28 mouse cellular contexts compared by ENCODE assay signal in the genomic region with DNA sequence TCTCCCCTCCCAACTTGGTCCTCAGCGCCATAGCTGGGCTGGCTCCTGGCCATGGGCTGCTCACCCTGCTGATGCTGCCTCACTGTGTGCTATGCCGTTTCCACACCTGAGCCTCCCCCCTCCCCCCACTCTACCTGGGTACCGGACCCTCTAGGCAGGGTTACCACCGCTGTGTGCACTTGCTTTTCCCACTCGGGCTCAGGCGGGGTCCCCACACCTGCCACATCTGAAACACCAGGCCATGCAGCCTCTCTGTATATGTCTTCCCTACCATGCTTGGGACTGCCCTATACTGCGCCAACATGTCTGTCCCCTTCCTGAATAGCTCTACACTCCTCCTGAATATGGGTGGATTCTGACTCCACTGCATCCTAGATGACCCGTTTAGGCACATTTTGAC.
DNase-seq lines count a peak whose midpoint lies in the region; ATAC-seq and TF ChIP-seq lines count a peak whose summit lies in the region.
"Had no signal": no experiment of that assay in that cellular context is flagged by ENCODE, and none has a peak within 500 bp of the region (broad histone marks: within the 10 kb centered on the region; RNA-seq: fewer than 3 reads in every experiment).

No protein-coding gene starts in this region.

- H3K27me3 ChIP-seq in forebrain, embryonic 10.5 days (ENCODE audit: poor library complexity, severe bottlenecking), result no peaks in the 10 kb centered on the region
- no peaks in the 10 kb centered on the region for H3K27me3 ChIP-seq in forebrain, embryonic 11.5 days (ENCODE audit: control insufficient read depth, insufficient read depth, low read length)
- peaks cover 4% of the 10 kb centered on the region for H3K27me3 ChIP-seq in megakaryocyte, embryonic 14.5 days (replicated peaks)
- H3K27me3 ChIP-seq in thymus, adult 2 months (ENCODE audit: control insufficient read depth, insufficient read depth, low read length), result no peaks in the 10 kb centered on the region
- H3K27me3 ChIP-seq: heart, embryonic 13.5 days had no signal

- no peak overlapping the region for H3K4me3 ChIP-seq in forebrain, embryonic 10.5 days
- no peak overlapping the region for H3K4me3 ChIP-seq in forebrain, embryonic 11.5 days (ENCODE audit: low read depth, low read length)
- peak overlapping the region; percentile 80 for H3K4me3 ChIP-seq in megakaryocyte, embryonic 14.5 days (replicated peaks)
- no peak overlapping the region for H3K4me3 ChIP-seq in thymus, adult 2 months (ENCODE audit: control insufficient read depth, insufficient read depth, low read length)
- H3K4me3 ChIP-seq: erythroblast, embryonic 14.5 days; gastrocnemius, adult 2 months; heart, embryonic 10.5 days; heart, embryonic 13.5 days had no signal

- no peak overlapping the region for H3K4me2 ChIP-seq in forebrain, embryonic 11.5 days (ENCODE audit: low read depth, low read length, severe bottlenecking)
- H3K4me2 ChIP-seq: heart, embryonic 13.5 days; hindbrain, embryonic 14.5 days had no signal

- no peak for ATAC-seq in forebrain, embryonic 11.5 days (replicated peaks; ENCODE audit: low FRiP score)
- no peak for ATAC-seq in megakaryocyte, adult 5-6 weeks (ENCODE audit: poor library complexity, severe bottlenecking)
- ATAC-seq: CD4-positive, CD25-positive, alpha-beta regulatory T cell, adult 4 months; forebrain, embryonic 14.5 days; forebrain, postnatal 0 days; hindbrain, postnatal 0 days; inflammation-experienced regulatory T-cells, adult 6 months had no signal

- 0 out of 2 replicates have a peak, but pooled peaks cover 3% of the 10 kb centered on the region for H3K36me3 ChIP-seq in forebrain, embryonic 10.5 days (replicated peaks)
- no peaks in the 10 kb centered on the region; the same call in 1 of the 2 replicates for H3K36me3 ChIP-seq in forebrain, embryonic 11.5 days (ENCODE audit: control insufficient read depth, insufficient read depth, low read length)
- peaks cover 6% of the 10 kb centered on the region for H3K36me3 ChIP-seq in megakaryocyte, embryonic 14.5 days (replicated peaks; ENCODE audit: low read length)
- no peaks in the 10 kb centered on the region for H3K36me3 ChIP-seq in thymus, adult 2 months (ENCODE audit: control insufficient read depth, insufficient read depth, low read length)
- H3K36me3 ChIP-seq: heart, embryonic 10.5 days; heart, embryonic 13.5 days had no signal

- WGBS in forebrain, embryonic 10.5 days, result 94% methylated on average over 8 of the region's 8 CpGs
- 94% methylated on average over 8 of the region's 8 CpGs for WGBS in forebrain, embryonic 11.5 days
- 78% methylated on average over 8 of the region's 8 CpGs for WGBS in thymus, adult 2 months

- H3K27ac ChIP-seq in forebrain, embryonic 10.5 days, result 0 out of 2 replicates have a peak overlapping the region, but pooled peaks have one; percentile 15
- H3K27ac ChIP-seq in forebrain, embryonic 11.5 days (ENCODE audit: low read depth, low read length), result no peak overlapping the region
- H3K27ac ChIP-seq in thymus, adult 2 months (ENCODE audit: control insufficient read depth, insufficient read depth, low read length), result no peak overlapping the region
- H3K27ac ChIP-seq: gastrocnemius, adult 2 months; heart, embryonic 10.5 days; heart, embryonic 13.5 days; hindbrain, embryonic 14.5 days; hindbrain, postnatal 0 days had no signal

- no peak for TF ChIP-seq POLR2A in thymus, adult 2 months (IDR thresholded peaks at IDR 0.05; ENCODE audit: control insufficient read depth, extremely low read depth, insufficient read depth, low read length, poor library complexity)

- no peak overlapping the region for H3K9ac ChIP-seq in forebrain, embryonic 11.5 days (ENCODE audit: low read length)
- H3K9ac ChIP-seq: forebrain, postnatal 0 days; heart, embryonic 13.5 days; hindbrain, embryonic 14.5 days had no signal

- peaks cover 13% of the 10 kb centered on the region for H3K4me1 ChIP-seq in forebrain, embryonic 10.5 days
- H3K4me1 ChIP-seq in forebrain, embryonic 11.5 days (replicated peaks; ENCODE audit: control insufficient read depth, insufficient read depth, low read length), result peaks cover 4% of the 10 kb centered on the region; the same call in 1 of the 2 replicates
- H3K4me1 ChIP-seq in megakaryocyte, embryonic 14.5 days, result peaks cover 53% of the 10 kb centered on the region
- H3K4me1 ChIP-seq in thymus, adult 2 months (replicated peaks; ENCODE audit: control insufficient read depth, insufficient read depth, low read length), result peaks cover 12% of the 10 kb centered on the region
- H3K4me1 ChIP-seq: heart, embryonic 13.5 days had no signal

- no peak for TF ChIP-seq CTCF in thymus, adult 2 months (IDR thresholded peaks at IDR 0.05; ENCODE audit: borderline replicate concordance, control insufficient read depth, extremely low read depth, insufficient read depth, low read length, poor library complexity)

- DNase-seq in forebrain, embryonic 10.5 days (ENCODE audit: extremely low spot score, low spot score), result no peak
- DNase-seq in forebrain, embryonic 11.5 days (ENCODE audit: low spot score), result no peak
- peak; percentile 23 for DNase-seq in thymus, postnatal 4 days
- no peak for DNase-seq in thymus, adult 2 months
- no peak for DNase-seq in cerebellum, postnatal 36 days
- DNase-seq: adrenal gland, adult 2 months; adrenal gland, postnatal 14 days; B cell, adult 2 months; cerebellum, adult 11 months; cerebellum, adult 2 months; cerebellum, adult 9-11 months; embryo, embryonic 11 days; forebrain, postnatal 0 days; gastrocnemius, adult 2 months; gastrocnemius, postnatal 14 days; heart, adult 18-20 months; heart, postnatal 14 days; heart, postnatal 4 days had no signal

- H3K9me3 ChIP-seq in forebrain, embryonic 10.5 days, result no peaks in the 10 kb centered on the region
- H3K9me3 ChIP-seq in forebrain, embryonic 11.5 days (ENCODE audit: control insufficient read depth, low read length), result no peaks in the 10 kb centered on the region
- peaks cover 42% of the 10 kb centered on the region for H3K9me3 ChIP-seq in megakaryocyte, embryonic 14.5 days
- H3K9me3 ChIP-seq: heart, embryonic 10.5 days; heart, embryonic 13.5 days had no signal
